Mouse (Mus musculus): ENCODE data around the gene Rnaseh1. TPM values are rescaled to one million over a fixed set of nuclear protein-coding genes. Genes with fewer than 3 reads are reported as not detected.
A peak's percentile ranks its signal among the peaks of the same experiment; 100 is the strongest.

Rnaseh1 gene
- polyA plus RNA-seq, 1 experiment from 2014 or later = 10.5 TPM

GRCm38 (mm10) chr12:28684674-28685073 lies 35.3 kb downstream of the Rnaseh1 start:
- H3K27me3 ChIP-seq (ENCODE audit: control insufficient read depth, insufficient read depth, low read depth, low read length) = no peaks in the 10 kb centered on the region
- no peak overlapping the region for H3K27ac ChIP-seq (ENCODE audit: low read length)
- ATAC-seq (ENCODE audit: low read depth) = no peak
- WGBS (ENCODE audit: insufficient replicate concordance) = 65% methylated on average over 1 of the region's 1 CpGs
- H3K4me2 ChIP-seq (ENCODE audit: low read depth, low read length) = no peak overlapping the region
- H3K36me3 ChIP-seq (ENCODE audit: control insufficient read depth, insufficient read depth) = peaks cover 5% of the 10 kb centered on the region
- no peaks in the 10 kb centered on the region for H3K9me3 ChIP-seq (replicated peaks; ENCODE audit: control insufficient read depth, low read length)
- no peaks in the 10 kb centered on the region; the same call in 1 of the 2 replicates for H3K4me1 ChIP-seq (ENCODE audit: control insufficient read depth, low read depth, low read length)
- no peak overlapping the region for H3K4me3 ChIP-seq (ENCODE audit: low read depth, low read length)
- H3K9ac ChIP-seq (ENCODE audit: low read depth, low read length) = no peak overlapping the region

DNA sequence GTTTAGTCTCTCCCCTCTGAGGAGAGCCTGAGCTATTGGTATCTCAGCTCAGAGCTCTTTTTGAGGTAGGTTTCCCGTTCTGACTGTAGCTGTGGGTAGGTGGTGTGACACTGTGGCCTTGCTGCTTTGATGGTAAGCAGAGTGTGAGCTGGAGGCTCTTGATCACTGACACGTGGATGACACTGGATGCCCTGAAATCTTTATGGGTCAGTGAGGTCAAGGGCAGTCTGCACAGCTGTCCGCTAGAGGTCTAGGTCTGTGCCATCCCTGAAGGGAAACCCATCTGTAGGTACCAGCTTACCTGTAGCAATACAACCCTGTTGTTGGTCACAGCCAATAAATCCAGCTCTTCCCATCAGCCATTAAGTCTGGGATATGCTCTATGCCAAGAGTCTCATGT lies 36.4 kb downstream of the Rnaseh1 start:
- no peak overlapping the region for H3K4me2 ChIP-seq (ENCODE audit: low read depth, low read length)
- no peak overlapping the region for H3K9ac ChIP-seq (ENCODE audit: low read depth, low read length)
- WGBS (ENCODE audit: insufficient replicate concordance) = 57% methylated on average over 3 of the region's 3 CpGs

GRCm38 (mm10) chr12:28686199-28686879 lies 36.9 kb downstream of the Rnaseh1 start:
- 61% methylated on average over 8 of the region's 8 CpGs for WGBS (ENCODE audit: insufficient replicate concordance)
- peaks cover 9% of the 10 kb centered on the region for H3K36me3 ChIP-seq (ENCODE audit: control insufficient read depth, insufficient read depth)
- no peaks in the 10 kb centered on the region; the same call in 1 of the 2 replicates for H3K4me1 ChIP-seq (ENCODE audit: control insufficient read depth, low read depth, low read length)
- H3K27me3 ChIP-seq (ENCODE audit: control insufficient read depth, insufficient read depth, low read depth, low read length) = no peaks in the 10 kb centered on the region
- H3K27ac ChIP-seq (ENCODE audit: low read length) = peak overlapping the region; percentile 58
- no peak overlapping the region for H3K4me2 ChIP-seq (ENCODE audit: low read depth, low read length)
- H3K9me3 ChIP-seq (replicated peaks; ENCODE audit: control insufficient read depth, low read length) = no peaks in the 10 kb centered on the region
- H3K4me3 ChIP-seq (ENCODE audit: low read depth, low read length) = no peak overlapping the region
- H3K9ac ChIP-seq (ENCODE audit: low read depth, low read length) = no peak overlapping the region
- ATAC-seq (ENCODE audit: low read depth) = peak; percentile 83

More for the DNA sequence above, 36.4 kb downstream of the Rnaseh1 start:
- peak; percentile 43 for ATAC-seq (ENCODE audit: low read depth)
- H3K4me1 ChIP-seq (ENCODE audit: control insufficient read depth, low read depth, low read length) = no peaks in the 10 kb centered on the region; the same call in 1 of the 2 replicates
- H3K9me3 ChIP-seq (replicated peaks; ENCODE audit: control insufficient read depth, low read length) = no peaks in the 10 kb centered on the region
- no peaks in the 10 kb centered on the region for H3K27me3 ChIP-seq (ENCODE audit: control insufficient read depth, insufficient read depth, low read depth, low read length)
- H3K4me3 ChIP-seq (ENCODE audit: low read depth, low read length) = no peak overlapping the region
- H3K36me3 ChIP-seq (ENCODE audit: control insufficient read depth, insufficient read depth) = peaks cover 5% of the 10 kb centered on the region
- H3K27ac ChIP-seq (ENCODE audit: low read length) = peak overlapping the region; percentile 28; the same call in 1 of the 2 replicates

DNA sequence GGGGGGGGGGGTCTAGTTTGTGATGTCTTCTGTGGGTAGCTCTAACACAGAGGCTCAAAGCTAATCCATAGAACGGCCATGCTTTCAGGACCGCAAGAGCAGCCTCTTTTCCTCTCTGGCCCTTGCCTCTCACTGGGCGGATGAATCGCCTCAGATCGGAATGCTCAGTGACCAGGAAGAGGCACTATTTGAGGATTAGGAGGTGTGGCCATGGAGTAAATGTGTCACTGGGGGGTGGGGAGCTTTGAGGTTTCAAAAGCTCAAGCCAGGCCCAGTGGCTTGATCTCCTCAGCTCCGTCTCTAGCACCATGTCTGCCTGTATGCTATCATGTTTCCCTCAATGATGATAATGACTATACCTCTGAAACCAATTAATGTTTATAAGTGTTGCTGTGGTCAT lies 39.6 kb downstream of the Rnaseh1 start:
- Histone ChIP-seq H3K9me3 (replicated peaks; ENCODE audit: control insufficient read depth, low read length) (no peaks in the 10 kb centered on the region), H3K4me2 (ENCODE audit: low read depth, low read length) (no peak overlapping the region), H3K36me3 (ENCODE audit: control insufficient read depth, insufficient read depth) (peaks cover 7% of the 10 kb centered on the region; the same call in 1 of the 2 replicates), H3K4me3 (ENCODE audit: low read depth, low read length) (no peak overlapping the region), H3K4me1 (ENCODE audit: control insufficient read depth, low read depth, low read length) (no peaks in the 10 kb centered on the region; the same call in 1 of the 2 replicates), H3K9ac (ENCODE audit: low read depth, low read length) (no peak overlapping the region), H3K27ac (ENCODE audit: low read length) (no peak overlapping the region), H3K27me3 (ENCODE audit: control insufficient read depth, insufficient read depth, low read depth, low read length) (no peaks in the 10 kb centered on the region)
- 79% methylated on average over 6 of the region's 6 CpGs for WGBS (ENCODE audit: insufficient replicate concordance)
- no peak for ATAC-seq (ENCODE audit: low read depth)

- no peaks in the 10 kb centered on the region for H3K27me3 ChIP-seq (ENCODE audit: control insufficient read depth, insufficient read depth, low read depth, low read length)
- no peak overlapping the region for H3K27ac ChIP-seq (ENCODE audit: low read length)
- H3K9ac ChIP-seq (ENCODE audit: low read depth, low read length) = no peak overlapping the region
- peaks cover 7% of the 10 kb centered on the region; the same call in 1 of the 2 replicates for H3K36me3 ChIP-seq (ENCODE audit: control insufficient read depth, insufficient read depth)
- no peak overlapping the region for H3K4me3 ChIP-seq (ENCODE audit: low read depth, low read length)
- H3K4me1 ChIP-seq (ENCODE audit: control insufficient read depth, low read depth, low read length) = no peaks in the 10 kb centered on the region; the same call in 1 of the 2 replicates
- no peak overlapping the region for H3K4me2 ChIP-seq (ENCODE audit: low read depth, low read length)
- 86% methylated on average over 7 of the region's 7 CpGs for WGBS (ENCODE audit: insufficient replicate concordance)
- no peaks in the 10 kb centered on the region for H3K9me3 ChIP-seq (replicated peaks; ENCODE audit: control insufficient read depth, low read length)
- no peak for ATAC-seq (ENCODE audit: low read depth)
These were observed 41.3 kb downstream of the Rnaseh1 start for GRCm38 (mm10) chr12:28690730-28691129.

- 64% methylated on average over 3 of the region's 3 CpGs for WGBS (ENCODE audit: insufficient replicate concordance)
- peaks cover 7% of the 10 kb centered on the region; the same call in 1 of the 2 replicates for H3K36me3 ChIP-seq (ENCODE audit: control insufficient read depth, insufficient read depth)
- no peak overlapping the region for H3K27ac ChIP-seq (ENCODE audit: low read length)
These were observed 44.3 kb downstream of the Rnaseh1 start for GRCm38 (mm10) chr12:28693738-28694137.

GRCm38 (mm10) chr12:28694231-28694630 lies 44.8 kb downstream of the Rnaseh1 start:
- Histone ChIP-seq H3K27me3 (ENCODE audit: control insufficient read depth, insufficient read depth, low read depth, low read length) (no peaks in the 10 kb centered on the region), H3K4me3 (ENCODE audit: low read depth, low read length) (no peak overlapping the region), H3K9me3 (replicated peaks; ENCODE audit: control insufficient read depth, low read length) (no peaks in the 10 kb centered on the region), H3K4me2 (ENCODE audit: low read depth, low read length) (no peak overlapping the region), H3K4me1 (ENCODE audit: control insufficient read depth, low read depth, low read length) (peaks cover 10% of the 10 kb centered on the region), H3K36me3 (ENCODE audit: control insufficient read depth, insufficient read depth) (peaks cover 7% of the 10 kb centered on the region; the same call in 1 of the 2 replicates), H3K27ac (ENCODE audit: low read length) (no peak overlapping the region), H3K9ac (ENCODE audit: low read depth, low read length) (no peak overlapping the region)
- 74% methylated on average over 2 of the region's 2 CpGs for WGBS (ENCODE audit: insufficient replicate concordance)
- 0 out of 2 replicates have a peak, but pooled peaks have one; percentile 17 for ATAC-seq (ENCODE audit: low read depth)

More at GRCm38 (mm10) chr12:28693738-28694137, 44.3 kb downstream of the Rnaseh1 start:
- Histone ChIP-seq H3K9ac (ENCODE audit: low read depth, low read length) (no peak overlapping the region), H3K4me2 (ENCODE audit: low read depth, low read length) (no peak overlapping the region), H3K9me3 (replicated peaks; ENCODE audit: control insufficient read depth, low read length) (no peaks in the 10 kb centered on the region), H3K27me3 (ENCODE audit: control insufficient read depth, insufficient read depth, low read depth, low read length) (no peaks in the 10 kb centered on the region), H3K4me1 (ENCODE audit: control insufficient read depth, low read depth, low read length) (peaks cover 10% of the 10 kb centered on the region), H3K4me3 (ENCODE audit: low read depth, low read length) (no peak overlapping the region)
- no peak for ATAC-seq (ENCODE audit: low read depth)

DNA sequence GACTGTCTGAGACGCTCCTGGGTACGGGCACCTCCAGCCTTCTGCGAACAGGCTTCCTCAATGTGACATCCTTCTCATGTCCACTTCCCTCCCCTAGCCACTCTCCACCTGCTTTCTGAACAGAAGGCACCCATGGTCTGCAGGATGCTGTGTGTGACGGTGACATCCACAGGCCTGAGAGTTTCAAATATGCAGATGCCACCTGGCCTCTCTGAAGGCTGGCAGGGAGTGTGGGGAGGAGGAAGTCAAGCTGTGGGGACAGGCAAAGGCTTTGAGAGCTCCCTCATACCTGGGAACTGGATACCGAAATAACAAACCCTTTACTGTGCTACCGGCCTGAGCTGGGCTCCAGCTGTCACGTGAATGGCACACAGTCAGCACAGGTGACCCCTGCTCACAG lies 45.4 kb downstream of the Rnaseh1 start:
- Histone ChIP-seq H3K4me3 (ENCODE audit: low read depth, low read length) (no peak overlapping the region), H3K4me2 (ENCODE audit: low read depth, low read length) (no peak overlapping the region), H3K9ac (ENCODE audit: low read depth, low read length) (no peak overlapping the region), H3K27me3 (ENCODE audit: control insufficient read depth, insufficient read depth, low read depth, low read length) (no peaks in the 10 kb centered on the region), H3K4me1 (ENCODE audit: control insufficient read depth, low read depth, low read length) (peaks cover 10% of the 10 kb centered on the region), H3K27ac (ENCODE audit: low read length) (no peak overlapping the region), H3K9me3 (replicated peaks; ENCODE audit: control insufficient read depth, low read length) (no peaks in the 10 kb centered on the region), H3K36me3 (ENCODE audit: control insufficient read depth, insufficient read depth) (peaks cover 7% of the 10 kb centered on the region; the same call in 1 of the 2 replicates)
- no peak for ATAC-seq (ENCODE audit: low read depth)
- WGBS (ENCODE audit: insufficient replicate concordance) = 86% methylated on average over 7 of the region's 7 CpGs
